Mouse (Mus musculus) hindbrain, embryonic 13.5 days (tissue): ENCODE data around the gene Tigd4. TPM values are rescaled to one million over a fixed set of nuclear protein-coding genes. Genes with fewer than 3 reads are reported as not detected.
A peak's percentile ranks its signal among the peaks of the same experiment; 100 is the strongest.

Experiments used
- ATAC-seq: fragments of 200-750 bp; cut with Nextera tagmentation; 2 replicates; pipeline ENCODE4 v1.8.0; 2017; ENCODE audit warnings: moderate TSS enrichment; ENCODE audit not compliant: low FRiP score
- H3K27ac ChIP-seq: fragments of 300-500 bp; sonication (generic); 2 replicates; pipeline ENCODE4 v1.5.1; 2015; ENCODE audit warnings: inconsistent platforms, mild to moderate bottlenecking, moderate library complexity
- H3K27me3 ChIP-seq: fragments of 300-500 bp; sonication (generic); 2 replicates; pipeline ENCODE4 v1.6.1; 2015; ENCODE audit warnings: mild to moderate bottlenecking, inconsistent platforms
- H3K36me3 ChIP-seq: fragments of 300-500 bp; sonication (generic); 2 replicates; pipeline ENCODE4 v1.6.1; 2015; ENCODE audit warnings: mild to moderate bottlenecking, inconsistent platforms
- H3K4me1 ChIP-seq: fragments of 300-500 bp; sonication (generic); replicated peaks from 2 replicates; pipeline ENCODE4 v1.6.1; 2015; ENCODE audit warnings: inconsistent platforms
- H3K4me2 ChIP-seq: fragments of 300-500 bp; sonication (generic); 2 replicates; pipeline ENCODE4 v1.6.1; 2015; ENCODE audit warnings: inconsistent platforms, mild to moderate bottlenecking, moderate library complexity
- H3K4me3 ChIP-seq: fragments of 300-500 bp; sonication (generic); 2 replicates; pipeline ENCODE4 v1.5.1; 2015; ENCODE audit warnings: mild to moderate bottlenecking, inconsistent platforms
- H3K9ac ChIP-seq: fragments of 300-500 bp; sonication (generic); 2 replicates; pipeline ENCODE4 v1.6.1; 2015; ENCODE audit warnings: mild to moderate bottlenecking, inconsistent platforms
- H3K9me3 ChIP-seq: fragments of 300-500 bp; sonication (generic); 2 replicates; pipeline ENCODE4 v1.6.1; 2016; ENCODE audit warnings: inconsistent platforms
- whole genome bisulfite sequencing: fragments of 180-500 bp; shearing (Covaris S2); methylation state at CpG from one replicate; pipeline ENCODE4 v1.1.7; 2015; 5-methylcytosine and 5-hydroxymethylcytosine counted together
- polyA plus RNA-seq: library from polyadenylated mRNA; unstranded; fragments of >200 nt; fragmentation: Nextera tagmentation; extraction: Ambion mirVana; gene quantifications from 2 replicates; pipeline ENCODE4 v1.2.1, GENCODE M21; 2015

The Tigd4 gene
- polyA plus RNA-seq, 1 experiment from 2014 or later: not detected

DNA sequence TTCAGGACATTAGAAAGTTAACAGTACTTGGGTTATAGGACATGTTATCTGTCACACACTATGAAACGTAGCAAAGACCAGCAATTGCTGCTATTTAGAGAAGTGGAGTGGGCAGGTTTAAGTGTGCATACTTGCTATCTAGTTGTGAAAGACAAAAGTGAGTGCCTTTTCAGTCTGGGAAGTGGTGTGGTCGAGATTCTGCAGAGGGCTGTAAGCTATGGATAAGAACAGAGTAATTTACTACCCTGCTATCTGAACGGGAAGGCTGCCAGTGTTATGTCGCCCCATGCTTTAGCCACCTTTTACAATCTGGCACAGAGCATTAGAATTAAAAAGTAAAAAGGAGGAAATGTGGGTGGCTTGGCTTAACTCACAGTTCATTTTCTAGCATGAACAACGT is 6.6 kb upstream of the Tigd4 start:
- no peaks in the 10 kb centered on the region for H3K9me3 ChIP-seq
- H3K4me1 ChIP-seq: peaks cover 11% of the 10 kb centered on the region
- no peak overlapping the region for H3K4me2 ChIP-seq
- no peak overlapping the region for H3K27ac ChIP-seq
- no peak overlapping the region for H3K4me3 ChIP-seq
- no peaks in the 10 kb centered on the region for H3K27me3 ChIP-seq
- WGBS: 70% methylated on average over 5 of the region's 5 CpGs
- H3K36me3 ChIP-seq: no peaks in the 10 kb centered on the region
- no peak for ATAC-seq
- H3K9ac ChIP-seq: no peak overlapping the region

DNA sequence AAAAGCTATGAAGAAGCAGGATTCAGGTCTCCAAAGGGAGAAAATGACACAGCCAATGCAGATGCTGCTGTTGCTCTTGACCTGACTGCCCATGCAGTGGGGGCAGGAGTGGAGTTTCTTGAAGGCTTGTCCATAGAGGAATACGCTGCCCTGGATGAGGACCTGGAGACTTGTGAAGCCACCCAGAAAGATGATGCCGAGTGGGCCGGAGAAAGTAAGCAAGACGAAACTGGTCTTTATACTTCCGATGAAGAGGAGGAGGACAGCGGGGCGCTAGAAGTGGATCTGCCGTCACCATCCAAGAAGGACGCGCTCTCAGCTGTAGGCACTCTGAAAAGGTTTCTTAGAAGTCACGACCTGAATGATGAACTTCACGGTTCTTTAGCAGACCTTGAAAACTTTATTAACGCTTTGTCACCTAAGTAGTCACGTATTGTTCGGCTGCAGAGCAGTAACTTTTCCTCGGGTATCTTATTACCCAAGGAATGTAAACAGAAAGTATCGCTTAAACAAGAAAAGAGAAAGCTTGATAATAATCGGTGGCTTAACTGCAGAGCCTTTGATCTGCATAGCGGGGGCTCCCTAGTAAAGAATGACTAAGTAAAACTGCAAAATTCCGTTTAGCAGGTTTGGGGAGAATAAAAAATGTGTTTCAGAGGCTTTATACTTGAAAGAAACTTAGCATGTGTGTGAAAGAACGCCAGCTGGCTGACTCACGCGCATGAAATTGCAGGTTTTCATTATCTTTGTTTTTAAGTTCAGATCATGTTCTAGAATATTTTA is 1.7 kb downstream of the Tigd4 start:
- Histone ChIP-seq H3K27ac (no peak overlapping the region), H3K4me3 (peak overlapping the region; percentile 4; the same call in 1 of the 2 replicates)
- whole genome bisulfite sequencing: 15% methylated on average over 23 of the region's 23 CpGs

DNA sequence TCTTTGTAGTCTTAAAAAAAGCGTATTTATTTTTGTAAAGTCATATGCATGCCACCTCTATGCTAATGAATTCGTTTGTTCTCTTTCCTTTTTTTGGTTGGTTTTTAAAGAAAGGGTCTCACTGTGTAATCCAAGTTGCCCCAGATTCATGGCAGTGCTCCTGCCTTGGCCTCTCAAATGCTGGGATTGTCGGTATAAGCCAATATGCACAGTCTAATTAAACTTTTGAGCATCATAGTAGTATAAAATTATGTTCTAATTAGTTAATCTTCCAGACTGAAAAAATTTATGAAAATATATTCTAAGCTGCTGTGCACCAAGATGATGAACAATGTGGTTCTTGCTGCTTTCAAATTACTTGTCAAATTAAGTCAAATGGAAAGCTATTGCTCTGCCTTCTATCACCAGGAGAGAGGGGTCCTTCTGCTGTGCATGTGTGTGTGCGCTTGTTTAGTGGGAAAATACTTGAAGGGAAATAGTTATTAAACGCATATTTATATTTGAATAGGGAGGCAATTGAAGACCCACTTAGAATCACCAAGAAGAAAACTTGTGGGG is 2.4 kb downstream of the Tigd4 start:
- Histone ChIP-seq H3K36me3 (no peaks in the 10 kb centered on the region), H3K4me1 (0 out of 2 replicates have a peak, but pooled peaks cover 5% of the 10 kb centered on the region), H3K27me3 (peaks cover 3% of the 10 kb centered on the region; the same call in 1 of the 2 replicates), H3K4me2 (no peak overlapping the region), H3K4me3 (no peak overlapping the region), H3K27ac (no peak overlapping the region), H3K9me3 (no peaks in the 10 kb centered on the region), H3K9ac (no peak overlapping the region)
- ATAC-seq: no peak
- WGBS: 37% methylated on average over 5 of the region's 5 CpGs

More for the DNA sequence above, 1.7 kb downstream of the Tigd4 start:
- Histone ChIP-seq H3K27me3 (peaks cover 3% of the 10 kb centered on the region; the same call in 1 of the 2 replicates), H3K9me3 (no peaks in the 10 kb centered on the region), H3K36me3 (no peaks in the 10 kb centered on the region), H3K4me2 (peak overlapping the region; percentile 40), H3K9ac (no peak overlapping the region), H3K4me1 (0 out of 2 replicates have a peak, but pooled peaks cover 5% of the 10 kb centered on the region)
- ATAC-seq: no peak

DNA sequence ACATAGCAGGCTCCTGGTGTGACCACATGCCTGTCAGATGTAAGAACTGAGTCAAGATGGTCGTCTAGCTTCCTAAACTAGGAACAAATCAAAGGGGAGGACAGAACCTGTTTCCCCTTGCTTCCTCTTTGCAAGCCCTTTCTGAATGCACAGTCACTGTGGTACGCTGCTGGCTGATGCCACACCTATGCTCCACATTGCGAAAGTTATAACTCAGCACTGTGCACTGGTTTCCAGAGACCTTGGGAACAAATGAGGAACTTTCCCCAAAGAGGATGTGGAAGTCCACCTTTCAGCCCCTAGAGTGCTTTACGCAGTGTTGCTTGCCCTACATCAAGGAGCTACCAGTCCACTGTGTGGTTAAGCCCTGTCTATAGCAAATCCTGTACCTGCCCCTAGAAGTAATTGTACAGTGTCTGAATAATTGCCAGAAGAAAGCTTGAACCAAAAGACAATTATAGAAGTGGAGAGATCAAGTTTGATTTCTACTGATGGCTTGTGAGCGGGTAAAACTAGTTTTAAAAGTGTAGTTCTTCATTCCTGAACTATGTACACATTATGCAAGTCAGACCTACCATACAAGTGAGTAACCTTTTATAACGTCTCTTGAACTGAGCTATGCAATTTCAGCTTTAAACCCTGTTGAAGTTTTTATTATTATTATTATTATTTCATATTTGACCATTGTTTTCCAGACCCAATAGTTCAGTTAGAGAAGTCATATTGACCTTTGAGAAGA is 4.8 kb downstream of the Tigd4 start:
- 0 out of 2 replicates have a peak, but pooled peaks cover 5% of the 10 kb centered on the region for H3K4me1 ChIP-seq
- no peaks in the 10 kb centered on the region for H3K36me3 ChIP-seq
- no peak overlapping the region for H3K4me2 ChIP-seq
- H3K27me3 ChIP-seq: peaks cover 3% of the 10 kb centered on the region; the same call in 1 of the 2 replicates
- H3K9ac ChIP-seq: no peak overlapping the region
- ATAC-seq: no peak
- 89% methylated on average over 6 of the region's 6 CpGs for WGBS
- no peak overlapping the region for H3K4me3 ChIP-seq
- H3K9me3 ChIP-seq: no peaks in the 10 kb centered on the region
- no peak overlapping the region for H3K27ac ChIP-seq

DNA sequence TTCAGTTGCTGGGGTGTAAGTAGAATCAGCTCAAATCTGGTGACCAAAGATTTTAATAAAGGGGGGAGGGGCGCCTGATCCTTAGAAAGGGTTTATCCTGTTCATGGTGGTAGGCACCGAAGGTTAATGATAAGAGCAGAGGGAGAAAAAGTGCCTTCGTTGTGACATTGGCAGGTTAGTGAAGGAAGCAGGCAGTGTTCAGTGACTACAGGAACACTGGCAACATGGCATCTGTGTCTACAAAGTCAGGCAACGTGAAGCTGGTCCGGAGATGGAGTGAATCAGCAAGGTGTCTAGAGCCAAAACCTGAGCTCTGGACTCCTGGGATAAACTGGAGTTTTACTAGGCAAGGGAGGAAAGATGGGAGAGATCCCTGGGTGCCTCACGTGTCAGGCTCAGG is 5.4 kb downstream of the Tigd4 start:
- WGBS: 88% methylated on average over 6 of the region's 6 CpGs
- H3K9ac ChIP-seq: no peak overlapping the region
- no peak overlapping the region for H3K27ac ChIP-seq
- no peak overlapping the region for H3K4me2 ChIP-seq
- H3K4me3 ChIP-seq: no peak overlapping the region
- no peak for ATAC-seq
- peaks cover 3% of the 10 kb centered on the region; the same call in 1 of the 2 replicates for H3K27me3 ChIP-seq
- 0 out of 2 replicates have a peak, but pooled peaks cover 5% of the 10 kb centered on the region for H3K4me1 ChIP-seq
- H3K9me3 ChIP-seq: no peaks in the 10 kb centered on the region
- no peaks in the 10 kb centered on the region for H3K36me3 ChIP-seq

DNA sequence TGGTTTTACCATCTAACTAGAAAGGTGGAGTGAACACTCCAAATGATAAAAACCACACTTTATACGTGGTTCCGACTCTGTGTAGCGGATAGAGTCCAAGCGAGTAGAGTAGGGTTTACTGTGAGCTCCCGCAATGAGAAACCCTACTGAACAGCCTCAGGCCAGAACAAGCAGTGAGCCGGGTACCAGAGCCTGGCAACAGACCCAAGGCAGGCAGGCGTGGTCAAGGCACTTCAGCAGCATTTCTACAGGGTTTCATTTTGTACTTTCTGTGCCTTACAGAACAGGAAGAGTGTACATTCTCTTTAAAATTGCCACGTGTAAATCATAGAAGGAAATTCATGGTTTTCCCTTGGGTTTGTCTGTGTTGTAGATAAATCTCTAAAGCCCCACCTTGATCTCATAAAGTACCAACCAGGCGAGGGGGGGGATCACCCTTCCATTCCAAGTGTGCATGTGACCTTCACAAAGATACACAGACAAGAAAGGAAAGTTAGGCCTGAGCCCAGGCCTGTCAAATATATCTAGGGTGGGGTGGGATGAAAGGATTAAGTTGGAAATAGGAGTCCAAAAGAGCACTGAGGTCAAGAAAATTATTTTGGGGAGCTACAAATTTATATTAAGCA is 8.6 kb downstream of the Tigd4 start:
- WGBS: 85% methylated on average over 9 of the region's 9 CpGs
- ATAC-seq: no peak

DNA sequence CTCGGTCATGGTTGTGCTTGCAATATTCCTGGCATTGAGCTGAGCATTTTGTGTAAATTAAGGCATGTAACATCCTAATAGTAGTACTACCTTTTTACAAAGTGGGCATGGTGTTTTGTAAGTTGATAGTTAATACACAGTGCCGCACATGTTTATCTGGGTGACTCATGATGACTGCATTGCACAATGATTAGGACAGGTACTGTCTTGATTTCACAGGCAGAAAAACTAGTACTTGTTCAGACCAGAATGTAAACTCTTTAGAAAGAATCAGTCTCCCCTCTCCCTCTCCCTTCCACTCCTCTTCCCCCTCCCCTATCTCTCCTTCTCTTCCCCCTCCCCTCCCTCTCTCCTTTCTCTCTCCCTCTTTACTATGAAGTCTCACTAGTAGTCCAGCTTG is 9.4 kb downstream of the Tigd4 start:
- Histone ChIP-seq H3K9ac (no peak overlapping the region), H3K27me3 (0 out of 2 replicates have a peak, but pooled peaks cover 3% of the 10 kb centered on the region), H3K4me1 (no peaks in the 10 kb centered on the region), H3K27ac (no peak overlapping the region), H3K36me3 (no peaks in the 10 kb centered on the region), H3K9me3 (0 out of 2 replicates have a peak, but pooled peaks cover 6% of the 10 kb centered on the region), H3K4me3 (no peak overlapping the region), H3K4me2 (no peak overlapping the region)
- ATAC-seq: no peak
- WGBS: 97% methylated on average over 2 of the region's 2 CpGs

More for the DNA sequence above, 8.6 kb downstream of the Tigd4 start:
- Histone ChIP-seq H3K27ac (no peak overlapping the region), H3K9ac (no peak overlapping the region), H3K27me3 (0 out of 2 replicates have a peak, but pooled peaks cover 3% of the 10 kb centered on the region), H3K36me3 (no peaks in the 10 kb centered on the region), H3K4me3 (no peak overlapping the region), H3K4me2 (no peak overlapping the region), H3K4me1 (no peaks in the 10 kb centered on the region), H3K9me3 (0 out of 2 replicates have a peak, but pooled peaks cover 6% of the 10 kb centered on the region)

DNA sequence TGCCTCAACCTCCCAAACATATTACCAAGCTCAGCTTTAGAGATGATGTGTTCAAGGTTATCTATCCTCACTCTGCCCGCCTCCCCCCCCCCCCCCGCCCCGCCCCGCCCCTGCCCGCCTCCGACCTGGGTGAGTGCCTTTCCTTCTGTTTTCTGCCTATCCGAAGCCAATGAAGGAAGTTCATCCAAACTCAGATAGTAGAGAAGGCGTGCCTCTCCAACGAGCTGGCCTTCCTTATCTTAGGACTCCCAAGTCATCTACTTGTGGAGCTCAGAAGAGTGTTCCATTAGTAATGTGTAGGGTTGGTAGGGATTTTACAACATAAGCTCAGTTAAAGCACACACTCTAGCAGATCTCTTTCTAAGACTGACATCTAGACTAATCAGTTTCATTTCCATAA is 9.8 kb downstream of the Tigd4 start:
- Histone ChIP-seq H3K27me3 (0 out of 2 replicates have a peak, but pooled peaks cover 3% of the 10 kb centered on the region), H3K4me3 (no peak overlapping the region), H3K36me3 (no peaks in the 10 kb centered on the region), H3K9me3 (0 out of 2 replicates have a peak, but pooled peaks cover 6% of the 10 kb centered on the region), H3K4me1 (no peaks in the 10 kb centered on the region), H3K9ac (no peak overlapping the region), H3K27ac (no peak overlapping the region), H3K4me2 (no peak overlapping the region)
- ATAC-seq: no peak
- 81% methylated on average over 8 of the region's 9 CpGs for WGBS

DNA sequence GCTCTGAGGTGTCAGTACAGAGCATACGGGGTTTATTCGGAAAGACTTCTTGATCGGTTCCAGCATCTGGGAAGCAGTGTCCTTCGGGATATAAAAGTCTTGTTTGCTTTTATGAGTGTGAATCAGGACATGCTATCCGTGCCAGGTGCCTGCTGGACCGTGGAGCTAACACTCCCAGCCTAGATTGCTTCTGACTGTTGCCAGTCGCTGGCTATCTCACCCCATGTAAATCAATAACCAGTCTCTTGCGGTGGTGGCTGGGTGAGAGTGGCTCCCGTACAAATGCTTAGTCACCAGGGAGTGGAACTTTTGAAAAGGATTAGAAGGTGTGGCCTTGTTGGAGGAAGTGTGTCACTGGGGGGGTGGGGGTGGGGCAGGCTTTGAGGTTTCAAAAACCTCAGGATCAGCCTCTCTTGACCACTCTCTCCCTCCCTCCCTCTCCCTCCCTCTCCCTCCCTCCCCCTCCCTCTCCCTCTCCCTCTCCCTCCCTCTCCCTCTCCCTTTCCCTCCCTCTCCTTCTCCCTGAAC is 16.9 kb downstream of the Tigd4 start:
- no peak overlapping the region for H3K9ac ChIP-seq
- 67% methylated on average over 9 of the region's 9 CpGs for WGBS
- H3K4me1 ChIP-seq: no peaks in the 10 kb centered on the region
- 0 out of 2 replicates have a peak, but pooled peaks cover 6% of the 10 kb centered on the region for H3K9me3 ChIP-seq
- H3K27ac ChIP-seq: no peak overlapping the region
- no peak for ATAC-seq
- H3K4me2 ChIP-seq: no peak overlapping the region
- H3K4me3 ChIP-seq: no peak overlapping the region
- no peaks in the 10 kb centered on the region for H3K27me3 ChIP-seq
- H3K36me3 ChIP-seq: no peaks in the 10 kb centered on the region

DNA sequence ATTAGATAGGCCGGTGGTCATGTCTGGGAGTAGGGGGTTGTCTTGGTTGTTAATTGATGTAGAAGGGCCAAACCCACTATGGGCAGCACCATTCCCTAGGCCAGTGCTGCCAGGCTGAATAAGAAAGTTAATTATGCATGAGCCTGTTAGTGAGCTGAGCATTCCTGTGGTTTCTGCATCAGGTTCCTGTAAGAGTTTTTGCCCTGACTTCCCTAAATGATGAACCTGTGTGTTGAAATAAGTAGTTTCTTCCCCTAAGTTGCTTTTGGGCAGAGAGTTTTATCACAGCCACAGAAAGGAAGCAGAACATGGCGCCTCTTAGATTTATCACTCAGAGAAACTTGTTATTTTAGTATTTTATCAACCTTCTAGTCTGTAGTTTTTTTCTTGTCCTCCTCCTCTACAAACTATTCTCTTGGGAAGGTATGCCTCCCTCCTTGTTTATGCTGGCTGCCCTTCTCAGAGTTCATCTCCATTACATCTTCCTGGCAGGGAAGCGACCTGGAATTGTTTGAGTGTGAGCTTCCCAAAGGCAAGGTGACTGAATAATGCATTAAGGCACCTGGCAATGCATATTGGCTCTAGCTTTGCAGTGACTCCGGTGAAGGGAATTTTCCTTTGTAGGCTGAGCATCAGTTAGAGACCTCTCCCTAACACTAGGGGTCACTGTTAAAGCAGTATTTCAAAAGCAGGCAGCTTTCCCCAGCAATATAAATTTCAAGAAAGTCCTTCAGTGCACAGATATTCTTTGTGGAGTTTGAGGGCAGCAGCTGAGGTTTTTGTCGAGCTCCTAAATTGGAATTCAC is 21.9 kb downstream of the Tigd4 start:
- Histone ChIP-seq H3K9me3 (no peaks in the 10 kb centered on the region), H3K4me1 (no peaks in the 10 kb centered on the region), H3K27me3 (no peaks in the 10 kb centered on the region), H3K4me3 (no peak overlapping the region), H3K36me3 (no peaks in the 10 kb centered on the region), H3K9ac (no peak overlapping the region), H3K27ac (no peak overlapping the region), H3K4me2 (no peak overlapping the region)
- 34% methylated on average over 5 of the region's 5 CpGs for WGBS
- ATAC-seq: no peak

DNA sequence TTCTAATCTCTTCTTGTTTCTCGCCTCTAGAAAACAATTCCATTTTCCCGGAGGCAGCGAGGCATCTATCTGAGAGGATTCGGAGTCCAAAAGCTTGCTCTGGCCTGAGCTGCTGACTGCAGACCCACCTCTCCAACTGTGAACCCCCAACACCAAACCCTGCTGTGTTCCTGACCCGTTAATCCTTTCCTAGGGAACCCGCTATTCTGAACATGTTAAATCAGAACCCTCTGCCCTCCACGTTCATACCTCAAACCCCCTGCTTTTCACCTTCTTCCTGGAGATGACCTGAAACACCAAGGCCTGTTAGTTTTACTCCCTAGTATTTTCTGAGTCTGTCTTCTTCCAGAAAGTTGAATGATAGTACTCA is 22.5 kb downstream of the Tigd4 start:
- Histone ChIP-seq H3K4me1 (no peaks in the 10 kb centered on the region), H3K4me3 (no peak overlapping the region), H3K27me3 (no peaks in the 10 kb centered on the region), H3K27ac (no peak overlapping the region), H3K9me3 (no peaks in the 10 kb centered on the region), H3K9ac (no peak overlapping the region), H3K36me3 (no peaks in the 10 kb centered on the region), H3K4me2 (no peak overlapping the region)
- WGBS: 43% methylated on average over 7 of the region's 7 CpGs
- ATAC-seq: no peak
